Mouse (Mus musculus): ENCODE data around the gene Slc39a13.
"Not testable (repeated sequence)": the region's sequence is repeated elsewhere in the genome, so short reads cannot be mapped to it uniquely, and the experiment has no call there.

Gene Slc39a13

GRCm38 (mm10) chr2:91025081-91025516, 45.1 kb downstream of the Slc39a13 start:
- no peak for DNase-seq (ENCODE audit: low spot score)

DNA sequence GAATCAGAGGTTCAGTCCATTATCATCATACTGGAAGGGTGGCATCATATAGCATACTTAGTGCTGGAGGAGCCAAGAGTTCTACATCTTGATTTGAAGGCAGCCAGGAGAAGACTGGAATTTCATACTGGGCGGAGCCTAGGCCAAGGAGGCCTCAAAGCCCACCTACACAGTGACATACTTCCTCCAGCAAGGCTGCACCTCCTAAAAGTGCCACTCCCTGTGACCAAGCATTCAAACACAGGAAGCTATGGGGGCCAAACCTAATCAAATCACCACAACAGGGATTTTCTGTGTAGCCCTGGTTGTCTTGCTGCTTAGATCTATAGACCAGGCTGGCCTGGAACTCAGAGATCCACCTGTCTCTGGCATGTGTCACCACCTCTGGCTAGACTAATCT, 46.3 kb downstream of the Slc39a13 start:
- DNase-seq (ENCODE audit: low spot score) = no peak

- no peak for DNase-seq (ENCODE audit: low spot score)
Observed at GRCm38 (mm10) chr2:91023131-91023530, 47.1 kb downstream of the Slc39a13 start.

GRCm38 (mm10) chr2:91022266-91022665, 48.0 kb downstream of the Slc39a13 start:
- DNase-seq (ENCODE audit: low spot score) = not testable (repeated sequence)

DNA sequence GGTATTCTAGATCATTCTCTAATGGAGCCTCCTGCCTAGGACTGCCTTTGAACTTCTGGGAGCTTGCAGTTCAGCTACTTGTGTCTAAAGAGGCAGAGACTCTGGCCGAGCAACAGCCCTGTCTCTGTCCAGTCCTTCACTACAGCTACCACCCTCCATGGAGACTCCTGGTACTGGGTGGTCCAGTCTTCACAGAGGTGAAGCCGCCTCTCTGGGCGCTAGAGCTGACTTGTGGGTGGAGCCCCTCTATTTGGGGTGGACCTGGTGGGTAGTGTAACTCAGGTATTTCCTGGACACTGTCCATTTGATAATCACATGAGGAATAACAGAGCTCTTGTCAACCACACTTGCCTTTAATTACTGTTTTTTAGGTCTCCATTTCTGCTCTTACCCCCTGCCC, 50.3 kb downstream of the Slc39a13 start:
- no peak for DNase-seq (ENCODE audit: low spot score)

DNA sequence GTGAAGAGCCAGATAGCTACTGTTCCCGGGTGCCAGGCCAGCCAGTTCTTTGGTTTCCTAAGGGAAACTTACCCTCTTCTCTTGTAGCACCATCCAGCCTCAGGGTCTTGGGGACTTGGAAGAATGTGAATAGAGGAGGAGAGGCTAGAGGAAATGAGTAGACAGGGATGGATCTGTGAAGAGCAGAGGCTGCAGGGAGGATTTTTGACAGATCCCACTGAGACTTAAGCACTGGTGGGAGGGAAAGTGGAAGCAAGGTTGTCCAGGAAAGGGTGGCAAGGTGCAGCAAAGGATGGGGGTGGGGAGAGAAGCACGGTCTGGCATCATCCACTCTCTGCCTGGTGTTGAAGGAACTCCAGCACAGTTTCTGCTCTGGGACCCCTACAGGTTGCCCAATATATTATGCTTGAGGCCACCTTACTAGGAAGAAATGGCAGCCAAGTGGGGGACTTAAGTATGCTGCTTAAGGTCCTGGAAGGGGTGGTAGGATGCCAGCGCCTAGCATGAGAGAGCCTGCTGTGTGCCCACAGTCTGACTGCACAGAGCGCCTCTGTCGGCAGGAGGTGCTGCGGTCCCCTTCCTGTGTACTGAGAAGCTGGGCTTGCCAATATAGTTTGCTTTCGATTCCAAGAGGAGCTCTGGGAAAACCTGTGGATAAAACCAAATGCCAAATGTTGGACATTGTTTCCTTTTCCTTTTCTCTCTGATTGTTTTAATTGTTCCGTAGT, 52.0 kb downstream of the Slc39a13 start:
- no peak for DNase-seq (ENCODE audit: low spot score)

DNA sequence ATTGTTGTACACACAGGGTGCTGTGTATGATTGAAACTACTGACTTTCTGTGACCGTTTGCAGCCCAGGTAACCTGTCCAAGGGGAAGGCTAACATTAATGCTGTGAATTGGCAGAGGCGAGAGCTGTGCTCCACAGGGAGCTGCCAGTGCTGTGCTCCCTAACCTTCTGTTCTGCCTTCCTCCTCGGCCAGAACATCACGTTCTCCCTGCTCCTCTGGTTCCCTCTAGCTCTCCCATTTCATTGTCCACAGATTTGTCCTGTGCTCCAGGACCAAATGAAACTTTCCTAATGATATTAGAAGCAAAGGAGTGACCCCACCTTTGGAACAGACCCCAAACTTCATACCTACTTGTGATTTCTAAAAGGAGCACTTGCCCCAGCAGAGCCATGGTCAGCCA, 54.8 kb downstream of the Slc39a13 start:
- no peak for DNase-seq (ENCODE audit: low spot score)

- no peak for DNase-seq (ENCODE audit: low spot score)
Observed at GRCm38 (mm10) chr2:91013881-91014280, 56.3 kb downstream of the Slc39a13 start.
